Mouse (Mus musculus): Measurements from ENCODE around the gene Bcas1. TPM values are rescaled to one million over a fixed set of nuclear protein-coding genes. Genes with fewer than 3 reads are reported as not detected.

The Bcas1 gene
- total RNA-seq, 2 experiments from 2014 or later = 33.5 to 43.3 TPM

Other genes with a start within 250 kb of the Bcas1 start
- 10 to 100 TPM; 37.3 to 40.9 TPM for gene Pfdn4, start 68.6 kb upstream of the Bcas1 start, total RNA-seq (2021)
- gene Cyp24a1, start 69.3 kb upstream of the Bcas1 start, total RNA-seq (2021) = not detected
- gene 4930470P17Rik, start 174.2 kb upstream of the Bcas1 start, total RNA-seq (2021) = not detected